Mouse (Mus musculus): ENCODE measurements around the gene Gm17651.

Gm17651 gene

GRCm38 (mm10) chr3:97680631-97681320 is 6.3 kb upstream of the Gm17651 start:
- peak; percentile 93 for DNase-seq (ENCODE audit: low read depth, low spot score)

- DNase-seq (ENCODE audit: low read depth, low spot score): no peak
Observed at GRCm38 (mm10) chr3:97678416-97678815, 3.9 kb upstream of the Gm17651 start.

GRCm38 (mm10) chr3:97676126-97676525 is 1.6 kb upstream of the Gm17651 start:
- DNase-seq (ENCODE audit: low read depth, low spot score): no peak

- DNase-seq (ENCODE audit: low read depth, low spot score): no peak
Observed at GRCm38 (mm10) chr3:97667093-97667675, 7.3 kb downstream of the Gm17651 start.

DNA sequence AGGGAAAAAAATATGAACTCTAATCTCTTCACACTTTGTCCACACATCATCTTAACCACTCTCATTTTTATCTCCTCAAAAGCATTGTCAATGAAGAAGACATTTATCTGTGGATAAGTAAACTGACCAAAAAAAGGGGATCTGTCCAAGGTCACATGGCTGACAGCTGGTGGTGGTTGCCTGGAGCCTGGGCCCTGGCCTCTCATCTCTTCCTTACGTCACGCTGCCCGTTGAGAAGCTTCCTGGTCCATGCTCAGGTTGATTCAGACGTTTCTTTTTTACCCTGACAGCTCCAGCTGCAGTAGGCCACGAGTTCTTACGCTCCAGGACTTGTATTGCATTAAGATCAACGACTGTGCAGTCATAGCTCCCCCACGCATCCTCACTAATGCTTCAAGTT is 8.3 kb downstream of the Gm17651 start:
- DNase-seq (ENCODE audit: low read depth, low spot score): no peak

DNA sequence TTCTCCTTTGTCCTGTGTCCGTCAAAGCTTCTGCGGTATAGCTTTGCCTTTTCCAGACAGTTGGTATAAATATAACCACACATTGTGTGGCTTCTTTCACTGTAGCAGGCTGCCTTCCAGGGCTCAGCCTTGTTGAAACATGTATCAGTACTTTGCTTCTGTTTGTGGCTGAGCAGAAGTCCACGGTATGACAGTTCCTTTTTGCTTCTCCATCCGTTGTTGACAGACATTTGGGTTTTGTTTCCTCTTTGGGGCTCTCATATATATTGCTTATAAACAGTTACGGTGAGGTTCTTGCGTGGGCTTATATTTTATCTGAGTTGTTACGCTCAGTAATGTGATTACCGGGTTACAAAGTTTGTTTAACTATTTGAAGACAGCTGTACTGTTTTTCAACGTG is 9.0 kb downstream of the Gm17651 start:
- DNase-seq (ENCODE audit: low read depth, low spot score): no peak

DNA sequence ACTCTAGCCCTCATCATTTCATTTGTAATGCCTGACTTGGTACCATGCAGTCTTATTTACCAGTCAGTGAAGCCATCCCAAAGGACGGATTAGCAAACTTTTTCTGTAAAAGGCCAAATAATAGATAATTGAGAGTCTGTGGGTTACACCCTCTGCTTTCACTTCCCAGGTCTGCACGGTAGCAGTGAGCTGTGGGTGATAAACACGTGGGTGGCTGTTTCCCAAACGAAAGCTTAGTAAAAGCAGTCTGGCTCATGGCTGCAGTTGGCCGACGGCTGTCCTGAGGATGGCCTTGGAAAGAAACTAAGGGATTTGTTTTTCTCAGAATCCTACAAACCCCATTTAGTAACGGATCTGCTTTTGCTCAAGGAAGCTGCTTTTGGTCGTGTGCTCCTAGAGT is 13.3 kb downstream of the Gm17651 start:
- DNase-seq (ENCODE audit: low read depth, low spot score): peak; percentile 29

GRCm38 (mm10) chr3:97659746-97660145 is 14.7 kb downstream of the Gm17651 start:
- DNase-seq (ENCODE audit: low read depth, low spot score): no peak

GRCm38 (mm10) chr3:97658426-97659193 is 15.9 kb downstream of the Gm17651 start:
- DNase-seq (ENCODE audit: low read depth, low spot score): no peak

DNA sequence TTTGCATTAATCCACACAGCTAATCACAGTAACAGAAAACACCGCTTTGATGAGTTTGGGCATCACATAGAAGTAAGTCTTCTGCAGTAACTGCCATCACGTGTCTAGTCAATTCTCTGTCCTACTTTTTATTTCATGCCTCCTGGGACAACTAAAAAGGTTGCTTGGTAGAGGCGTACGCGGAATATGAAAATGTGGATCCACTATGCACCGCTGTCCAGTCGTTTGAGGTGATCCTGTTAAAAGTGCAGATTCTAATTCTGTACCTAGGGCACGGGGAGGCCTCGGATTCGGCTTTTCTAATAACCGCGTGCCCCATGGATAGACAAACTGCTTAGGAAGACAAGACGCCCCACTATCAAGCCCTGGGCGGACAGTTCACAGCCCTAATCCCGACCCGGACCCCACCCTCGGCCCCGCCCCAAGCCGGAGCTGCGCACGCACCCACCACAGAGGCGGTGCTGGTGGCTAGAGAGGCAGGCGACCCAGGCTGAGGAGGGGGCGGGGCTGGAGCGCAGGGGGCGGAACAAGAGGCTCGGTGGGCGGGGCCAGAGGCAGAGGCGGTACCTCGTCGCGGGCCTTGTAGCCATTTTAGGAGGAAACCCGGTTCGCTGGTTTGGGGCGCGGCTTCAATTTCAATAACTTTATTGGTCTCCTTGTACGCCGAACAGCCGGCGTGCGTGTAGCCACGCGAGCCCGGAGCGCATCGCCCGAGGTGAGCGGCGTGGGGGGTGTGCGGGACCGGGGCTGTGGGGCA is 16.7 kb downstream of the Gm17651 start, which contains the start of gene Prkab2:
TSS of gene Prkab2 (plus strand) at position 539 of the 757 bp plus-strand sequence.
- DNase-seq (ENCODE audit: low read depth, low spot score): peak; percentile 99

- DNase-seq (ENCODE audit: low read depth, low spot score): peak; percentile 60
Observed at GRCm38 (mm10) chr3:97654901-97655300, 19.6 kb downstream of the Gm17651 start.

DNA sequence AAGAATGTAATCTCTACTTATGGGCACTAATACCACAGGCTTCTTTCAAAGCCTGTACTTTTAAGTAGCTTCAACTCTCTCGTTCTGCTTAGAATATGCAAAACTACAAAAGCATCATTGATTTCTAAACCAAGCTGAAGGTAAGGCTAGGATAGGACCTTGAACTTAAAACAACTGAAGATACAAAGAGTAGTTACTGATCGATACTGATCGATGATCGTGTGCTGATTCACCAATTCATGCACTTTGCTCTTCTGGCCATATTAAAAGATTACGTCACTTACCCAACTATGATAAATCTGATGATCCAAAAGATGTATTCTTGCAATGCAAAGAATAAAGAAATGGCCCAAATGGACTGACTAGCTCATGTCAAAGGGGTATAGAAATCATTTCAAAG is 20.7 kb downstream of the Gm17651 start:
- DNase-seq (ENCODE audit: low read depth, low spot score): no peak

GRCm38 (mm10) chr3:97651604-97652003 is 22.9 kb downstream of the Gm17651 start:
- DNase-seq (ENCODE audit: low read depth, low spot score): no peak

DNA sequence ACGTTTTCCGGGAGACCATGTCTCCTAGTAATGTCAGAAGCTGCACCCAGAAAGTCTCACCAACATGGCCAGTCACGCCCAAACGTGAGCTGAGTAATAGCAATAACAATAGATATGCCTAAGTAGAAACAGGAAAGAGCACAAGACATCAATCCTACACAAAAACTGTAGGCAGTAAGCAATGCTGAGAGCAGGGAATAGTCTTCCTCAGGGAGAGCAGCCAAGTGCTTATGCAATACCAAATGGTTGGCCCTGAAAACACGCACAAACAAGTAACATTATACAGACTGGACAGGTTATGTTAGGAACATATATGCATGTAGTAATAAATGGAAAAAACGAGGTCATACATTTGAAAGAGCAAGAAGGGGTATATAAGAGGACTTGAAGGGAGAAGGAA is 25.0 kb downstream of the Gm17651 start:
- DNase-seq (ENCODE audit: low read depth, low spot score): no peak

DNA sequence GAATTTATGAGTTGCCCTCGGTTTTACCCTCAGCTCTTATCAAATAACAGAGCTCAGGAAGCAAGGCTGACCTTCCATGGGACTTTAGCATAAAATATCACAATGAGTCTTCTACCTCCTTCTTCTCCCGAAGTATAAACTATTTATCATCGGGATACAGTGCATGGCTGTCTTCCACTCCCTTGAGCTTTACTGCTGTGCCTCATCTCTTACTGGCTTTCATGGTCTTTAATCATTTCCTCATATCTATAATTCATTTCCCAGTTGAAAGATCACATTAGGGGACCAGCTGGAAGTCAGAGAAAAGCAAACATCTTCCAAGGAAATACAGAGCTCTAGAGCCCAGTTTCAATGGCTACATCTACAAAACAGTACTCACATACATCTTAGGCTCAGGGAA is 25.5 kb downstream of the Gm17651 start:
- DNase-seq (ENCODE audit: low read depth, low spot score): no peak

- no peak for DNase-seq (ENCODE audit: low read depth, low spot score)
Observed at GRCm38 (mm10) chr3:97648518-97648917, 26.0 kb downstream of the Gm17651 start.

- no peak for DNase-seq (ENCODE audit: low read depth, low spot score)
Observed at GRCm38 (mm10) chr3:97642001-97642400, 32.5 kb downstream of the Gm17651 start.

DNA sequence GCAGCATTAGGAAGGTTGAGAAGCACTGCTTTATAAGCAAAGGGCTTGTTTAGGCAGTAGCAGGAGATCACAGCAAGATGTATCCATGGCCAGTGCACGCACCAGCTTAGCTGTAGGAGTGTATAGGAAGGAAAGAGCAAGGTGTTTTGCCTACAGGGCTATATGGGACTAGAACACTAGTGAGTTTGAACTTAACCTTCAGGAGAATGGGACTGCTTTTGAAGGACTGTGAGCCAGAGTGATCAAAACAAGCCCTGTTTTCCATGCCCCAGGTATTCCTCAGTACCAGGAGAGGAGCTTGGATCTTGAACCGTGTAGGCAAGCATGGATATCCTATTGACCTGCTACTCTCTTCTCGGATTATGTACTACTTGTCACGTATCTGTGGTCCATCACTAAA is 33.1 kb downstream of the Gm17651 start:
- DNase-seq (ENCODE audit: low read depth, low spot score): no peak

DNA sequence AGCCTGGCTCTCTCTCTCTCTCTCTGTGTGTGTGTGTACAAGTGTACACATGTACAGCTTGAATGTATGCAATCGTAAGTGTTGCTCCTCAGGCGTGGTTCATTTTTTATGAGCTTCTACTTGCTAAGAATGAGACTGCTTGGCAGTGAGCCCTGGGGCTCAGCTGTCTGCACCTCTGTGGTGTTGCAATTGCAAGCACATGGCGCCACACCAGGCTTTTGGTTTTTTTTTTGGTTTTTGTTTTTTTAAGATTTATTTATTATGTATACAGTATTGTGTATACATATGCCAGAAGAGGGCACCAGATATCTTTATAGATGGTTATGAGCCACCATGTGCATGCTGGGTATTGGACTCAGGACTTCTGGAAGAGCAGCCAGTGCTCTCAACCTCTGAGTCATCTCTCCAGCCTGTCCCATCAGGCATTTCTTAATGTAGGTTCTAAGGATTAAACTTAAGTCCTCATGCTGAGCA is 40.2 kb downstream of the Gm17651 start:
- DNase-seq (ENCODE audit: low read depth, low spot score): no peak

GRCm38 (mm10) chr3:97633456-97633855 is 41.0 kb downstream of the Gm17651 start:
- DNase-seq (ENCODE audit: low read depth, low spot score): no peak

- DNase-seq (ENCODE audit: low read depth, low spot score): no peak
Observed at GRCm38 (mm10) chr3:97631258-97631860, 43.1 kb downstream of the Gm17651 start.

All from CD4-positive, CD25-positive, alpha-beta regulatory T cell, adult 2 months (primary cell).